Mouse (Mus musculus) 3134 (cell line): ENCODE measurements at regions not wholly inside any gene's neighbourhood (a gene's known extent, or its start where the extent isn't known, plus 50 kb on each side); places are given as distances from the start of the nearest gene placed in this dataset.
"Not testable (repeated sequence)": the region's sequence is repeated elsewhere in the genome, so short reads cannot be mapped to it uniquely, and the experiment has no call there.

Experiments used
- DNase-seq: peaks from one replicate; pipeline ENCODE4 v3.0.0-alpha.2; 2011; ENCODE audit warnings: low spot score; ENCODE audit not compliant: insufficient read length; ENCODE audit errors: extremely low read depth

GRCm38 (mm10) chr16:55168433-55168832 is 129.4 kb downstream of the Zpld1 start:
- no peak for DNase-seq

- no peak for DNase-seq
Observed at GRCm38 (mm10) chr16:55166181-55166848, 131.5 kb downstream of the Zpld1 start.

GRCm38 (mm10) chr16:55162926-55163325 is 134.9 kb downstream of the Zpld1 start:
- no peak for DNase-seq

GRCm38 (mm10) chr16:55151726-55152125 is 146.1 kb downstream of the Zpld1 start:
- no peak for DNase-seq

- no peak for DNase-seq
Observed at GRCm38 (mm10) chr16:55142431-55143173, 155.2 kb downstream of the Zpld1 start.

GRCm38 (mm10) chr16:55134961-55135360 is 162.8 kb downstream of the Zpld1 start:
- no peak for DNase-seq

- no peak for DNase-seq
Observed at GRCm38 (mm10) chr16:55097651-55098050, 200.1 kb downstream of the Zpld1 start.

GRCm38 (mm10) chr16:55087461-55087860 is 210.3 kb downstream of the Zpld1 start:
- DNase-seq = no peak

GRCm38 (mm10) chr16:55076172-55076571 is 221.6 kb downstream of the Zpld1 start:
- no peak for DNase-seq

GRCm38 (mm10) chr16:55039777-55040176 is 258.0 kb downstream of the Zpld1 start:
- DNase-seq = no peak

- no peak for DNase-seq
Observed at GRCm38 (mm10) chr16:55001661-55002289, 296.0 kb downstream of the Zpld1 start.

GRCm38 (mm10) chr16:54991595-54992240 is 306.1 kb downstream of the Zpld1 start:
- no peak for DNase-seq

GRCm38 (mm10) chr16:54983759-54984218 is 314.0 kb downstream of the Zpld1 start:
- DNase-seq = peak; percentile 5

GRCm38 (mm10) chr16:54970356-54970755 is 327.4 kb downstream of the Zpld1 start:
- no peak for DNase-seq

- DNase-seq = no peak
Observed at GRCm38 (mm10) chr16:54943808-54944315, 353.9 kb downstream of the Zpld1 start.

- no peak for DNase-seq
Observed at GRCm38 (mm10) chr16:54928259-54928658, 369.5 kb downstream of the Zpld1 start.

GRCm38 (mm10) chr16:54902911-54903310 is 394.9 kb downstream of the Zpld1 start:
- no peak for DNase-seq

GRCm38 (mm10) chr16:54901461-54901860 is 396.3 kb downstream of the Zpld1 start:
- DNase-seq = no peak

- DNase-seq = no peak
Observed at GRCm38 (mm10) chr16:54894661-54895060, 403.1 kb downstream of the Zpld1 start.

GRCm38 (mm10) chr16:54857369-54857768 is 440.4 kb downstream of the Zpld1 start:
- DNase-seq = no peak

GRCm38 (mm10) chr16:54842996-54843395 is 454.8 kb downstream of the Zpld1 start:
- not testable (repeated sequence) for DNase-seq
